Mouse (Mus musculus) olfactory bulb, adult 2 months (tissue): ENCODE results near the gene Gda.

ENCODE experiments used
- CTCF ChIP-seq: fragments of 200-500 bp; IDR thresholded peaks from 2 replicates; pipeline ENCODE4 v1.5.1; 2012; ENCODE audit warnings: low read depth, mild to moderate bottlenecking, low read length, moderate library complexity; ENCODE audit not compliant: insufficient read depth
- POLR2A ChIP-seq: fragments of 200-500 bp; IDR thresholded peaks from 2 replicates; pipeline ENCODE4 v1.6.1; 2012; ENCODE audit warnings: mild to moderate bottlenecking, low read depth, low read length, moderate library complexity; ENCODE audit not compliant: insufficient read depth

GRCm38 (mm10) chr19:21390904-21391303, 82.3 kb downstream of the Gda start:
- TF ChIP-seq CTCF (no peak), POLR2A (no peak)
